Mouse (Mus musculus) thymus, postnatal 4 days (tissue): ENCODE data around the gene Hist1h2ad.
A peak's percentile ranks its signal among the peaks of the same experiment; 100 is the strongest.
"Not testable (repeated sequence)": the region's sequence is repeated elsewhere in the genome, so short reads cannot be mapped to it uniquely, and the experiment has no call there.

Source experiments
- DNase-seq: peaks from one replicate; pipeline ENCODE4 v3.0.0; 2021

The Hist1h2ad gene

DNA sequence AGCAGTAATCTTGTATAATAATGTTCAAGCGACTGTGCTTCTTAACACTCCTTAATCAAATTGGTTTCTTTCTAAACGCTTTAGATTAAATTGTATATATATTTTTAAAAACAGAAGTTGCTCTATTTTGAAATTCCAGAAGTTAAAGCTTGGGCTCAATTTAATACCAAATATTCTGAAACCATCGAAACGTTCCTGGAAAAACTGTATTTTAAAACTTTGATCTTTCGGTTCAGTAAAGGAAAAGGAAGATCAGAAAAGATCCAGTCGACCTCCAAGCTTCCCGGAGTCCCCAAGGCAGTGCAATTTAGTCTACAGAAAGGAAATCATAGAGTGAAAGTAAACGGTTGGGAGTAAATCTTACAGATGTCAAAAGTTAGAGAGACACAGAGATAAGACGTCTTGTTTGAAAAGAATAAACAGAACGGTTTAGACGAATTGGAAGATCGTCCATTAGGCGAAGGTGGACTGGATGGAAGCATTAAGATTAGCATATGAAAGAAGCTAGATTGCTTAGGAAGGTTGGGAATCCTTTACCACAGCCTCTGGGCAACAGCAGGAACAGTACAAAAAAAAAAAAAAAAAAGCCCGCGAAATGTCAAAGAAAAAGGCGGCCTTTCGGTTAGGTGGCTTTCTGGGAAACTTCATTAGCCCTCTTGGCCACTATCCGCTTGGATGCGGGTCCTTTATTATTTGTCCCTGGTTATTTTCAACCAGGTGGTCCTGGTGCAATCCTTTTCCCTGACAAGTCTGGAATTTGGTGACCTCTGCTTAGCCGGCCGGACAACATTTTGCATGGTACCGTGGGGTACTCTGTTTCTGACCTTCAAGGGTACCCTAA lies 12.1 kb downstream of the Hist1h2ad start:
- peak; percentile 33 for DNase-seq

DNA sequence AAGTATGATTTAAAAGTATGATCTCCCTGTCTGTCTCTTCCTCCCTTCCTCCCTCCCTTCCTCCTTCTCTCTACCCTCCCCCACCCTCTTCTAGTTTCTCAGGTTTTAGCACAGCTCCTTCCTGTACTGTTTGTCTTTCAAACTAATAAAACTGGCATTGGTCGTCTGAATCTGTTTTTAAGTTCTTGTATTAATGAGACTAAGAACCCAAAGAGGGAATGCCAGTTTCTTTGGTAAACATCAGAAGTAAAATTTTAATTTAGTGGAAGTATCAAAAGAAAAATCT lies 12.7 kb downstream of the Hist1h2ad start:
- DNase-seq = no peak

GRCm38 (mm10) chr13:23591206-23591605 lies 17.0 kb downstream of the Hist1h2ad start:
- no peak for DNase-seq

DNA sequence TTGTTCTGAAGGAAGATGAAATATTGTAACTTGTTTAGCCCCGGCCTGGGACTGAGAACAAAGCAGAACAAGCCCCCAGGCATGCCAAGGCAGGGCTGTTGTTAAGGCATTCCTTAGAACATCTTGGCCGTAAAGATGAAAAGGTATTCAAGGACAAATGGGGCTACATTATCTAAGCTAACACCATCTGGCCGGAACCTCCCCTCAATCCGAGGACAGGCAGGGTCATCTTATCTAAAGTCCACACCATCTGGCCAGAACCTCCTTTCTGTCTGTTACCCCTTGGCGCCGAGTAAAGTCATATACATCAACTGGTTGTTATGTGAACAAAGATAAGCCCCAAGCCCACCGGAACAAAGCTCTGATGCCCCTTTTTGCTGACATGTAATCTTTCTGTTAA lies 17.7 kb downstream of the Hist1h2ad start:
- not testable (repeated sequence) for DNase-seq

DNA sequence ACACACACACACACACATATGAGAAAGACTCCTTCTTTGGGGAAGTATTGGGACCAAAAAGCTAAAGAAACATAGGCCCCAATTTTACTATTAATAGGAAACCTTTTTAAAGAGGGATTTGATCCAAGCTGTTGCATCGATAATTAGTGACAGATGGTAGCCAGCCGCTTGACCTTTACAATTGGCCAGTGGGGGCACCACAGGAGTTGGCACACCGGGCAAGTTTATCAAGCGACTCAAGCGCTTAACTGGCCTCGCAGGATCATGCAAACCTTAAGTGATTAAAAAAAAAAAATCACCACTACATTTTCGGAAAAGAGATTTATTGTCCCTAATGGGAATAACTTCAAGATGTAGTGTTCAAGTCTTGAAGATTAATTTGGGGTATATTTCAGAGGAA lies 18.4 kb downstream of the Hist1h2ad start:
- DNase-seq = no peak

GRCm38 (mm10) chr13:23593051-23593770 lies 19.0 kb downstream of the Hist1h2ad start:
- DNase-seq = no peak

- DNase-seq = no peak
Measured at GRCm38 (mm10) chr13:23595185-23595584, 21.0 kb downstream of the Hist1h2ad start.

GRCm38 (mm10) chr13:23595622-23596372 lies 21.6 kb downstream of the Hist1h2ad start:
- DNase-seq = no peak

DNA sequence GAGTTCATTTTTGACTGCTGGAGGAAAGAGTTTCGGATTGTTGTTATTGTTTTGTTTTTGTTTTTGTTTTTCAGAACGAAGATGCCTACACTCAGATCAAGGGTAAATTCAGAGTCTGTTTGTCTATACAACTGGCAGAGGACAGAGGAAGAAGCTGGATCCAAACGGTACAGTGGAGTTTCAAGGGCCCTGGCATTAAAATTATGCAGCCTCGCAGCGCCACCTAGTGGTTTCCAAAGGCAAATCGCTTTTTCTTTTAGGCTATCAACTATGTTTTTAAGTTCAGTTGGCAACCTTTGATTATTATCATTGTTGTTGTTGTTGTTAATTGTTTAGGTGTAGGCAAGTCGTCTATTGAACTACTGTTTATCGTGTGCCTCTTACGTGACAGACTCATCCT lies 23.8 kb downstream of the Hist1h2ad start:
- DNase-seq = peak; percentile 91

DNA sequence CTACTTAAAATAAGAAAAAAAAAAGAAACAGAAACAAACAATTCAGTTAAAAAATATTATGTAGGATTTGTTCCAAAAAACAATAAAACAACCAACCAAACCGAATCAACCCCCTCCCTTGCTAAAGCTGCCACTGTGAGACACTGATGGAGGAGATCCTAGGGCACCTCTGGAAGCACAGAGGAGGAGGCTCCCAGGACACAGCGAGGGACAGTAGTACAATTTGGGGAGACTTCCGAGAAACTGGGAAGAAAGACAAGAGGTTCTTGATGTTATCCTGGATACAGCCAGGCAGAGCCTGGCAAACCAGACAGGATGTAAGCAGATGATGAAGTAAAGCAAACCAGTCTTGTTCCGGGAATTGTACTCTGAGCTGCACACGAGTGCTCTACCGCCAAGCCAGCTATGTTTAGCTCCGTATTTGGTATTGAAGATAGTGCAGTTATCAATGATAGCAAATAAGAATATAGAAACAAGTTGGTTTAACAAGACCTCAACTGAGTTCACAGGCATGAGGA lies 29.1 kb downstream of the Hist1h2ad start:
- no peak for DNase-seq

- DNase-seq = no peak
Measured at GRCm38 (mm10) chr13:23604452-23604851, 30.3 kb downstream of the Hist1h2ad start.

GRCm38 (mm10) chr13:23605052-23605451 lies 30.9 kb downstream of the Hist1h2ad start:
- DNase-seq = no peak

- no peak for DNase-seq
Measured at GRCm38 (mm10) chr13:23609209-23609608, 35.0 kb downstream of the Hist1h2ad start.

- DNase-seq = no peak
Measured at GRCm38 (mm10) chr13:23609844-23610243, 35.7 kb downstream of the Hist1h2ad start.

DNA sequence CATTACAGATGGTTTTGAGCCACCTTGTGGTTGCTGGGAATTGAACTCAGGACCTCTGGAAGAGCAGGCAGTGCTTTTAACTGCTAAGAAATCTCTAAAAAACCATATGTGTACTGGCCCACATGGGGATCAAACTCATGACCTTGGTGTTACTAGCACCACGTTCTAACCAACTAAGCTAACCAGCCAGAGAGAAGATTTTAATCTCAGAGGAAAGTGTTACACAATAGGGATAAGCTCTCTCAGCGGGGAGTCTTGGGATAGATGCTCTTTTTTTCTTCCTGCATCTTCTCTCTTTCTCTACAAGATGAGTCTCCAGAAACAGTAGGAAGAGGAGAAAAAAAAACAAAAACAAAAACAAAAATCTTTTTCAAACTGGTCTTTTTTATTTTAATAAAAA lies 36.2 kb downstream of the Hist1h2ad start:
- no peak for DNase-seq

- DNase-seq = no peak
Measured at GRCm38 (mm10) chr13:23611638-23612037, 37.5 kb downstream of the Hist1h2ad start.

- DNase-seq = peak; percentile 15
Measured at GRCm38 (mm10) chr13:23620056-23620732, 46.0 kb downstream of the Hist1h2ad start.

- peak; percentile 56 for DNase-seq
Measured at GRCm38 (mm10) chr13:23620733-23621531, 46.8 kb downstream of the Hist1h2ad start, which contains the start of gene Hist1h2be. Hist1h2be (minus strand) TSS chr13:23621124.

- peak; percentile 72 for DNase-seq
Measured at GRCm38 (mm10) chr13:23621532-23622174, 47.5 kb downstream of the Hist1h2ad start.

DNA sequence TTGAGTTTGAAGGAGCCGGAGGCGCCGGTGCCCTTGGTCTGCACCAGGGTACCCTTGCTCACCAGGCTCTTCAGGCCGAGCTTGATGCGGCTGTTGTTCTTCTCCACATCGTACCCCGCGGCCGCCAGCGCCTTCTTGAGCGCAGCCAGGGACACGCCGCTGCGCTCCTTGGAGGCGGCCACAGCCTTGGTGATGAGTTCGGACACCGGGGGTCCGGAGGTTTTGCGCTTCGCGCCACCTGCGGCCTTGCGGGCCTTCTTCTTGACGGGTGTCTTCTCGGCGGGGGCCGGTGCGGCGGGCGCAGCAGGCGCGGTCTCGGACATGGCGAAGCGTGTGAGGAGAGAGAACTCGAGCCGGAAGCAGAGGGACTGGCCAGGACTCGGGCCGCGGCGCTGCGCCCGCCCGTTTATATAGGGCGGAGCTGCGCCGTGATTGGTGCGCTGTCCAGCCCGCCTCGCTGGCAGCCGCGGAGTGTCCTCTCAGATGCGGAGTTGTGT lies 48.0 kb downstream of the Hist1h2ad start, which contains the start of gene Hist1h1e:
Gene Hist1h1e, minus strand, starts transcription at position 384 of the 497 bp plus-strand sequence.
- DNase-seq = peak; percentile 90
